Mouse (Mus musculus): Measurements from ENCODE around the gene Epb41l1.
A peak's percentile ranks its signal among the peaks of the same experiment; 100 is the strongest.

GRCm38 (mm10) chr2:156460470-156460869, 39.8 kb downstream of the Epb41l1 start:
- peak; percentile 54 for TF ChIP-seq CTCF (IDR thresholded peaks at IDR 0.05; ENCODE audit: low read depth)
- TF ChIP-seq EP300 (IDR thresholded peaks at IDR 0.05; ENCODE audit: low read depth): no peak
